Mouse (Mus musculus) hematopoietic stem cell, adult 5-6 weeks (primary cell): ENCODE data around the gene Colgalt1. TPM values are rescaled to one million over a fixed set of nuclear protein-coding genes. Genes with fewer than 3 reads are reported as not detected.

Experiments
- ATAC-seq, 2 experiments: fragments of 125-278 bp in 1 of 2; replicated peaks in 1 of 2; 2 replicates each; pipeline ENCODE4 v1.8.0; 2016 to 2017; ENCODE audit warnings: inconsistent platforms in 2 of 2, mild to moderate bottlenecking in 2 of 2, moderate number of reproducible peaks in 2 of 2, low read depth in 1 of 2, moderate TSS enrichment in 1 of 2; ENCODE audit not compliant: low FRiP score in 2 of 2, poor library complexity in 2 of 2, severe bottlenecking in 2 of 2, insufficient read depth in 1 of 2, low TSS enrichment in 1 of 2
- total RNA-seq: library from RNA; stranded (forward); fragments of 172-1452, 232-1000 nt; gene quantifications from 2 replicates; pipeline ENCODE4 v1.2.3, GENCODE M21; 2017

The Colgalt1 gene
- total RNA-seq, 1 experiment from 2014 or later: 53.6 TPM

DNA sequence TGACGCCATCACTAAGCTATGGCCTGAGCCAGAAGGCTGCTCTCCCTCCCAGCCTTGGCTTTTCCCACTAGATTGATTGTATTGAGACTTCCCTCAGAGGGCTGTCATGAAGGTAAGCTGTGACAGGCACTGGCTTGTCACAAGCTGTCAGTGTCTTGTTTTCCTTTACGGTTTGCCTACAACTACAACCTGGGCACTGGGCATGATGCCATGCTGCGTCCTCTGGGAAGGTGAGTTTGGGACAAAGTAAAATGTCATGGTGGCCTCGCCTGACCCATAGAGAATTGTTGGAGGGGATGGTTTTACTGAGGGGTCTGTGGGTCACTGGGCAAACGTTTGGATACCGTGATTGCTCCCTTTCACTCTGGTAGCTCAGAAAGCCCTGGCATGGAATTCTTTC, 27.5 kb downstream of the Colgalt1 start:
- no peak for ATAC-seq

DNA sequence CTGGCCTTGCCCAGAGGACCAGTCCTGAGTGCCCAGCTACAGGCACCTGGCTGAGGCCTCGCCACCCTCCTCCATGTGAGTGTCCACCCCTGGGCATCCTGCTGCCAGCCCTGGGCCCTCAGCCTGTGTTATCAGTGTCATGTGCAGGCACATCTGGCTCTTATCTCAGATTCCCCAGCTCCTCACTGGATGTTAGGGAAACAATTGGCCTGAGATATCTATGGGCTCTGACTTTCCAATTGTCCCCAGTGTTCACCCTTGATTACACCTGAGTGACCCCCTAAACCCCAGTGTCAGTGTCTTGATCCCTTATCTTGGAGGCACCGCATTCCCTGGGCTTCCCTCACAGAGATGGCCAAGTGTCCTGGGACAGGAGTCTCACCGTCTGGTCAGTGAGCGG, 28.5 kb downstream of the Colgalt1 start:
- no peak for ATAC-seq

DNA sequence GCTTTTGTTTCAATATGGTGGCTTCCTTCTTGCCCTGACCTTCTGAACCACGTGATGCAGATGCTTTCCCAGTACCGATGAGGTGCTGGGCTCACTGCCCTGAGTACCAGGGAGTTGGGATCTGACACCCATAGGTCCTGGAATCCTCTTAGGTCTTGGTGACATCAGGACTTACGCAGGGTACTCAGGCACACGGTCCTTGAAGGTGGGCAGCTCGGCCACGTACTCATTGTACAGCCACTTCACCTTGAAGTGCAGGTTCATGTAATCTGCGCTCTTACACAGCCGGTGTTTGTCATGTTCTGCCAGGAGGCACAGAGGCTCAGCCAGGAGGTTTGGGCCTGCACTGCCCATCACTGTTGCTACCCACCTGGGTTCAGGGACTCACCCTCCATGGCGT, 34.7 kb downstream of the Colgalt1 start:
- no peak for ATAC-seq

DNA sequence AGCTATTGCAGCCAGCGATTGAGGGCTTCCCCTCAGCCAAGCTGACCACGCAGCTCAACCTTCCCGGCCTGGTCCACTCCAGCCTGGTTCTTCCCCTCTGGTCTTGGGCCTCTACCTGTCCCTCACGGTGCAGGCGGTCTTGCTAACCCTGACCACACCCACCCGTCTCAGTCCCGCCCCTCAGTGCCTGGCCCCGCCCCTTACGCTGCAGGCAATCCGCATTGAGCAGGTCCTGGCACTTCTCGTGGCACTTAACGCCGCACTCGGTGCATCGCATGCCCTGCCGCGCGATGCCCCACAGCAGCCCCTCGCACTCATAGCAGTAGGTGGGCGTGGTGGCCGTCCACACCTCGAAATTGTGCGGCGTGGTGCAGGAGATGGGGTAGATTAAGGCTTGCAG, 43.8 kb downstream of the Colgalt1 start:
- ATAC-seq: peak; percentile 66 to 71

DNA sequence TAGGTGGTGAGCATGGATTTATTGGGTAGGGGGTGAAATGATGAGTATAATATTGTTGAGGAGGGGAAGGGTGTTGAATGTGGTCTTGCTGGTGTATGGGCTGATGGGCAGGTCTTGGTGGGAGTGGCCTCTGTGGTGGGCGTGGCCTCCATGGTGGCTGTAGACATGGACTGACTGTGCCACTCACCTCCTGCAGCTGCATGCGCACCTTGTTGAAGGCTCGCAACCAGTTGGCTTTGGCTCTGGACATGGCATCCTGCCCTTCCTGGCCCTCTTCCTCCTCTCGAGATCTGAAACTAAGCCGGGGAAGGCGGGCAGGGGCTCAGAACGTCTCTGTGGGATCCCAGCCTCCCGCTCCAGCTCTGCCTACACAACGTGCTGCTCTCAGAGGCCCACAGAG, 47.0 kb downstream of the Colgalt1 start:
- no peak for ATAC-seq

- ATAC-seq: no peak
Measured at GRCm38 (mm10) chr8:71658515-71659049, 47.8 kb downstream of the Colgalt1 start.

DNA sequence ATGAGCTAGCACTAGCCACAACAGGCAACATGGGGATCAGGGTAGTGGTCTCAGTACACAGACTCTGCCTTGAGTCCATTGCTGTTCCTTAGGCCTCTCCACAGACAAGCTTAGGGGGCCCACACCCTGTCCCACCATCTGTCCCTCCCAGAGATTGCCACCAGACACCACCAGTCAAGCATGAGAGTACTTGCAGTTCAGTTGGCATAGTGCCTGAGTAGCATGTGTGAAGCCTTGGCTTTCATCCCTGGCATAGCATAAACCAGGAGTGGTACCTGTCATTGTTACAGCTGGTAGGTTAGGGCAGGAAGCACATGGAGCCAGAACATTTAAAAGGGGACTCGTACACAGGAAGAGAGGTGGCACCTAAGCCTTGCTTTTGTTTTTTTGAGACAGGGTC, 49.0 kb downstream of the Colgalt1 start:
- no peak for ATAC-seq

- peak; percentile 56 to 70 for ATAC-seq
Measured at GRCm38 (mm10) chr8:71660325-71661120, 49.7 kb downstream of the Colgalt1 start.

DNA sequence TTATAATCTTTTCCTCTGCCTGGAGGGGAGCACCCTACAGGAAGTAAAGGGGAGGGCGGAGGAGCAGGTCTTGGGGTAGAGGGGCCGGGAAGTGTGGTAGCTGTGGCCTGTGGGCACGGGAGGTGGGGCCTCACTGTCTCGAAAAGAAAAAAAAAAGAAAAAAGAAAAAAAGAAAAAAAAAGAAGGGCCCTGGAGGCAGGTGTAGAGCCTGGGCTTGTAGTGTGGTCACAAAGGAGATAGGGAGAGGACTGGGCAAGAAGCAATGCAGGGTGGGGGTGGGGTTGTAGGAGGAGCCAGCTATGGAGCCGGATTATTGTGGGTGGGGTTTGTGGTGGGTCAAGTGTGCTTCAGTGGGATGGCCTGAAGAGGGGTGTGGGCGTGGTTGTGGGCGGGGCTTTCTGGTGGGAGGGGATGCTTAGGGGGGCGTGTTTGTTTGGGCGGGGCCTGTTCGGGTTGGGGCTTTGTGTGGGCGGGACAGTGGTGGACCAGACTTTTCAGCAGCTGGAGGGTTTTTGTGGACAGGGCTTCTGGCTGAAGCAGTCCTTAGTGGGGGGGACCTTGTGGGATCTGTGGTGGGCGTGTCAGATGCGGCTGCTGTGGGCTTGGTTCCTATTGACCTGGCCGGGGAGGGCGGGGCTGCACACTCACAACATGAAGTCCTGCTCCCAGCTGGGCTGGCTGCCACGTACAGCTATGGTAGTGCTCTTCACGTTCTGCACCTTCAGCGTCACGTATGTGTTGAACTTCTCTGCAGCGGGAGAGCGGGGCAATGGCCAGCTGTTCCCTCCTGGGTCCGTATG, 54.7 kb downstream of the Colgalt1 start:
- peak; percentile 47 to 60 for ATAC-seq

GRCm38 (mm10) chr8:71666855-71667254, 56.1 kb downstream of the Colgalt1 start:
- ATAC-seq: no peak

DNA sequence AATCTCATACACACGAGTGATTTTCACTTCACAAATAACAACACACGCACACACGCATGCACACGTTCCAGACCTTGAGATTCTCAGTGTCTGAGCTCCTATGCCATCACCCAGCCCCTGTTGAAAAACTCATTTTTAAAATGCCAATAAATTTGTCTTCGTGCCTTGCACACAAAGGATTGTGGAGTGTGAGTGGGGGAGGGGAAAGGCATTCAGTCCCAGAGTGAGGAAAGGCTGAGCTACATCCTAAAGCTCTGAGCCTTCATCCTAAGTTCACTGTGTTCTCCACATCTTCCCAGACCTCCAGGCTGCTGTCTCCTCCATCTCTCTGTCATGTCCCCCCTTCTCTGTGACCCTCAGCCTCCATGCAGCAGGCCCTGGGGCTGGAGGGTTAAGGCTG, 56.5 kb downstream of the Colgalt1 start:
- ATAC-seq: no peak

GRCm38 (mm10) chr8:71668220-71668975, 57.6 kb downstream of the Colgalt1 start:
- peak; percentile 58 to 65 for ATAC-seq

- no peak for ATAC-seq
Measured at GRCm38 (mm10) chr8:71670198-71670597, 59.4 kb downstream of the Colgalt1 start.

DNA sequence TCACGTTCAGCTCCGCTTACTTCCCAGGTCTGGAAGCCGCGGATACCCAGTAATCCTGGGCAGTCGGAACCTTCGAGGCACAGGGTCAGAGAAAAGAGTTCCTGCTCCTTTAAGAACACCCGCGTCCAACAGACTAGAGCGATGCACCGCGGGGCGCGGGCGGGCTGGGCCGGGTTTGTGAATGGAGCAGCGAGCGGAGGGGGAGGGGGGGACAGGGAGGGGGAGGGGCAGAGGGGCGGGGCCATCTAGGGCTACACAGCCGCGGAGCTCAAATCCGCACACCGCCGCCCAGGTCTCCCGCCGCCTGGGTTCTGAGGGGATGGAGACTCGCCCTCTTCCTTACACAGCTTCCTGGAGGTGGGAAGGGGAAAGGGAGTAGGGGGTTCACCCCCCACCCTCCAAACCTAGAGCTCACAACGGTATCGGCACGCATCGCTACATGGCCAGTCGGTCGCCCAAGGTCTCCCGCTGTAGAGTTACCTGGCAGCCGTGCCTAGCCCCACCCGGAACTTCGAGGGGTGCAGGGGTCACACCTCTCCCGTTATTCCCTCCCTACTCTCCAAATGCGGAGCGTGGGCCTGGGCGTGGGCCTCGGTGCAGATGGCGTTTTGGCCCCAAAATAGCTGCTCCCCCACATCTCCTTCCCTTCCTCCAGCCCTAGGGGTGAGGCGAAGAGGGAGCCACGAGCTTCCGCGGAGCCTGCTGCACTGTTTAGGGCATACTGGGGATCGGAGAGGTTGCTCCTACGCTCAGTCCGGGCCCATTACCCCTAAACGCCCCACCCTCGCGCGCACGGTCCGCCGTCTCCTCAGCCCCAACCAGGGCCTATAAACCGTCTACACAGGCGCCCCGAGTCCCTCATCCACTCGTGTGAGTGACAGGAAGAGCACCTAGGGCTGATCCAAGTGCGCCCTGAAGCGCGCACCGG, 60.1 kb downstream of the Colgalt1 start:
- peak in 1 of 2 experiments; percentile 6; a peak in 1 of 4 replicates for ATAC-seq

DNA sequence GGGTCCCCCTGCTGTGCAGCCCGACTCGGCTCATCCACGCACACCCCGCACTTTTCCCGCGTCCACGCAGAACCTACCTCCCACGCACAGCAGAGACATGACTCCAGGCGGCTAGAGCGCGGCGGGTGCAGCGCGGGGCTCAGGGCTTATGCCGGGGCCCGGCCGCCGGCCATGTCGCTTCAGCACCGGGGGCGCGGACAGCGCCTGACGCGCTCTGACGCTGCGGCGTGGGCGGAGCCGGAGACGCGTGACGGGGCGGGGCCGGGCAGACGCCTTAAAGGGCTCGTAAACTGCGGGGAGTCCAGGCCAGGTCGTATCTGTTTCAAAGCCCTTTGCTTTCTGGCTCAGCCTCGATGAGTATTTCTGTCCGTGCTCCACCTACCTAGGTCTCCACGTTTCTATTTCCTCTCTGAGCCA, 60.8 kb downstream of the Colgalt1 start, which contains the start of gene Unc13a:
Unc13a (minus strand) TSS at position 209 of the 417 bp plus-strand sequence.
- peak; percentile 47 to 54 for ATAC-seq

GRCm38 (mm10) chr8:71672168-71672735, 61.5 kb downstream of the Colgalt1 start:
- ATAC-seq: no peak
